Mouse (Mus musculus) neutrophil, adult 5-6 weeks (primary cell): ENCODE results near the gene Fam131a. TPM values are rescaled to one million over a fixed set of nuclear protein-coding genes. Genes with fewer than 3 reads are reported as not detected.
A peak's percentile ranks its signal among the peaks of the same experiment; 100 is the strongest.

Source experiments
- ATAC-seq: fragments of 151-379, 151-347 bp; 2 replicates; pipeline ENCODE4 v1.8.0; 2017; ENCODE audit warnings: mild to moderate bottlenecking, moderate TSS enrichment; ENCODE audit not compliant: insufficient number of reproducible peaks, poor library complexity, low FRiP score, severe bottlenecking; ENCODE audit errors: extremely low read depth
- total RNA-seq: library from RNA; stranded (forward); fragments of 200-1000 nt; gene quantifications from 2 replicates; pipeline ENCODE4 v1.2.3, GENCODE M21; 2017

Gene Fam131a
- total RNA-seq, 1 experiment from 2014 or later, result not detected

DNA sequence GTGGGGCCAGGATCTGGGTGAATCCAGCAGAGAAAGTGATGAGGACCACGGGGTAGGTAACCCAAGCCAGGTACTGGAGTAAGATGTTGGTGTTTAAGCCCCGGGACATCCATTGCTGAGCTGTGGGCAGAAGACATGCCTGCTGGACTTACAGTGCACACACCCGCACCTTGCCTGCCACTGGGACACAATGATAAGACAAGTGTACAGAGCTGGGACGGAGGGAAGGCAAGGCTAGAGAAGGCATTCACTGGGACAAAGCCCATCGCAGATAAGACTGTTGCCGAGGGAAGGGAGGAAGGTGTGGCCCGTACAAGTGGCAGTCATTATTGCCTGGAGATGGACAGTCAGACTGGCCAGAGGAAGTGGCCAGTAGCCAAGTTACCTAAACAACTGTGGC lies 19.8 kb downstream of the Fam131a start:
- no peak for ATAC-seq

- no peak for ATAC-seq
Measured at GRCm38 (mm10) chr16:20714307-20715080, 21.5 kb downstream of the Fam131a start.

GRCm38 (mm10) chr16:20715161-20715560 lies 22.1 kb downstream of the Fam131a start:
- ATAC-seq, result no peak

GRCm38 (mm10) chr16:20715566-20715965 lies 22.5 kb downstream of the Fam131a start:
- ATAC-seq, result no peak

DNA sequence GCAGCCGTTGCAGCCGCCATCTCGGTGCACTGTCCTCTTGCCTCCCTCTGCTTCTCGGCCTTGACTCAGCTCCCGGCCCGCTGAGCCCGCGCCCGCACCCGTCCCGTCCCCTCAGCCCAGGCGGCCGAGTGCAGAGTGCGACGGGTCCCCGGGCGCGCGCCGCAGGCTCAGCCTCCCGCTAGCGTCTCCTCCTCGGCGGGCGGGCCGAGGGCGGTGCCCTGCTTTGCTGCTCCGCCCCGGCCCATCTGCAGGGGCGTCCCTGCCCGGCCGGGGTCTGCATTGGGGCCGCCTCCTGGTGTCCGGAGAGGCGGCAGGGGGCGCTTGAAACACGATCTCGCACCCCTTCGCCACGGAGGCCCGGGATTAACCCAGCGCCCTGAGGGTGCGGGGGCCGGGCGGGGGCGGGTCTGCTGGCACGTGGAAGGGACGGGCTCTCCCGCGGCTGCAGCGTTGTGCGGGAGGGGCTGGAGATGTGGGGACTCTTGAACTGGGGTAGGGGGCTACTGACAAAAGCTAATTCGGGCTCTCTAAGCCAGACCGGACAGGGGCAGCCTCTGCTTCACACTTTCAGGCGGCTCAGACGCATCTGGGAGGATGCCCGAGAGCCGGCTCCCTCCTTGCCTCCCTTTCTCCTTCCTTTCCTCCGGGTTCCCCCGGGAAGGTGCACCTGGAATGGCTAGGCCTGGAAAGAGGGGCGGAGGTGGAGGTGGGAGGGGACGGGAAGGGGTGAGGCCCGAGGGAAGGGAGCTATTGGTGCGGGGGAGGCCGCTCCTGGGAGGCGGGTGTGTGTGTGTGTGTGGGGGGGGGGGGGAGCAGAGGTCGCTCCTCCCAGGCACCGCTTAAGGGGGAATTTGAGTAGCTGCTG lies 23.2 kb downstream of the Fam131a start:
- no peak for ATAC-seq

DNA sequence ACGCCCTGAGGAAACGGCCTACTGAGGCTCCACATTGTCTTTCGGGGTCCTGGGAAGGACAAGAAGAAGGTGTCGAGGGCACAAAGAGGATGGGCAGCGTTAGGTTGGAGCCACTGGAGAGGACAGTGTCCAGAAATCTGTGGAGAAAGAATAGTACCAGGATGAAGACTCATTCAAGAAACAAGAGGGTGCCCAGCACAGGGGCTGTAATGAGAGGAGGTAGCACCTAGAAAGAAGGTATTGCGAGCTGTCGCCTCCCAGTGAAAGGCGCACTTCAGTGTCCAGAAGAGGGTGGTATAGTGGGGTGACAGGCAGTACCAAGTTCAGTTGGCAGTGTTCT lies 23.8 kb downstream of the Fam131a start:
- no peak for ATAC-seq

GRCm38 (mm10) chr16:20717181-20717977 lies 24.3 kb downstream of the Fam131a start, which contains the start of the genes Polr2h and Clcn2:
Polr2h (plus strand) TSS chr16:20717665.
Clcn2 (minus strand) TSS chr16:20717746.
- ATAC-seq, result peak; percentile 88

DNA sequence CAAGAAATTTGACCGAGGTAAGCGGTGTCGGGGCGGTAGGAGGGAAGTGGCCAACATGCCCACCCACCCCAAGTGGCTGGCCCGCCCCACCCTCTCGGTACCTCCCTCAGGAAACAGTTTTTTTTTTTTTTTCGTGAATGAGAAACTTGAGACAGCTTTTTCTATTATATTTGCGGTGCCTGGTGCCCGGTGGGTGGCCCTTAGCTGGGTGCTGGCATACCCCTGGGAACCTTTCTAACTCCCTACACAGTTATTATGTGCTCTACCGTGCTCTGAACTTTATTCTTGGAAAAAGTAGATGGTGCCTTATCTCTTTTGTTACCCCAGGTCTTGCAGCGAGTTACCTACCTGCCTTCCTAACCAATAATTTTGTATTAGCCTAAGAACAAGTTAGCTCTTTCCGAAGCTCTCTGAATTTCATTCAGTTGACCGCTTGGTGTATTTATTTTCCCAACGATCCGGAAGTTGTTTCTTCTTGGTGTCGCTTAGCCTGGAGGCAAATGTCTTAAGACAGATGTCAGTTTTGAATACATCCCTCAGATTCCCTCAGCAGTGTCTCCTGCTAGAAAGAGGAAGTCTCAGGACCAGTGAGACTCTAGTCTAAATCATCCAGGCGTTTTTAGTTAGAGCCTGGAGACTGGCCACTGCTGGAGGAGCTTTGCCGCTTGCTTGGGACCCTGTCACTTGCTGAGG lies 25.1 kb downstream of the Fam131a start:
- ATAC-seq, result no peak

GRCm38 (mm10) chr16:20721808-20722207 lies 28.8 kb downstream of the Fam131a start:
- no peak for ATAC-seq

DNA sequence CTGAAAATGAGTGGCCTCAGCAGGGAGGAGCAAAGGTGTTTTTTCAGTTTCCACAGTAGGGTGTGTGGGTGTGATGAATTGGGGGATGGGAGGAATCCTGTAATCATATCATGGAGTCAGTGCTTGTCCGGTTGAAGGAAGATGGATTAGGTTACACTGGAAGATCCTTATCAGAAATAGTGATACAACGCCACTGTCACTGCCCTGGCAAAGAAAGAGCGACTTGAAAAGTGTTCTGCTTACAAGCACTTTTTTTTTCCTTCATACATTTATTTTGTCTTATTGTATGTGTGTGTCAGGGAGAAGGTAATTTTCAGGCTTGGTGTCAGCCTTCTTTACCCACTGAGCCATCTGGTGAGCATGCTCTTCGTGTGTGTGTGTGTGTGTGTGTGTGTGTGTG lies 29.7 kb downstream of the Fam131a start:
- no peak for ATAC-seq

- no peak for ATAC-seq
Measured at GRCm38 (mm10) chr16:20723247-20723646, 30.2 kb downstream of the Fam131a start.

DNA sequence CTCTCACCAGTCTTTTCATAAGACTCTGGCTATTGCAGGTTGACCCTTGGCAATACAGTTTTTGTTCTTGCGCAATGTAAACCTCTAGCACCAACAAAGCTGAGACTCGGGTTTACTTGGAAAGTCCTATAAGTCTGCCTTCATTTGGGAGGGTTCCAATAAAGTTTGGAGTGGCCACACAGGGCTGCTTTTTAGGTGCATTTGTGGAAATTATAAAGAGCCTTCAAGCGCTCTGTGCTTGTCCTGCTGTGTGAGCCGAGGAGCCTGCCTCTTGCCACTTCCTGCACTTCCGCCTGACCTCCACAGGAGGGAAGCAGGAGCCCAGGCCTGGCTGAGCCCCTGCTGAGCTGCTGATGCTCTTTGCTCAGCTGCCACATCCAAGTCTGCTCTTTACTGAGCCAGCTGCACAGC lies 31.3 kb downstream of the Fam131a start:
- ATAC-seq, result peak; percentile 39; the same call in 1 of the 2 replicates

GRCm38 (mm10) chr16:20725321-20725720 lies 32.3 kb downstream of the Fam131a start:
- no peak for ATAC-seq

DNA sequence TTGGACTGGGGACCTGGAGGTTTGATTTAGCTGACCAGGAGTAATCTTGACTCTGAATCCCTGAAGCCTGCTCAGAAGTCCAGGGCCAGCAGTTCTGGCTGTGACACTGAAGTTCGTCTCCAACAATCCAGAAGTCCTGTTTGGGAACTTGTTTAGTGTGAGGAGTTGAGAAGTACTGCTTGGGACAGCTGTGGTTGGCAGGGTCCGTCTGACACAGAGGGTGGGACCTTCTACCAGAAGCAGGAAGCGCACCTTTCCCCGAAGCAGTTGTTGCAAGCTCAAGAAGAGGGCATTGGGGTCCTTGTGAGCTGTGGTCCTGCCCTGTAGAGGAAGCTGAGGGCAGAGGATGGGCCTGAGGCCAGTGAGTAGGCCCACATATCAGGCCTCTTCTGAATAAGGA lies 32.7 kb downstream of the Fam131a start:
- ATAC-seq, result no peak

DNA sequence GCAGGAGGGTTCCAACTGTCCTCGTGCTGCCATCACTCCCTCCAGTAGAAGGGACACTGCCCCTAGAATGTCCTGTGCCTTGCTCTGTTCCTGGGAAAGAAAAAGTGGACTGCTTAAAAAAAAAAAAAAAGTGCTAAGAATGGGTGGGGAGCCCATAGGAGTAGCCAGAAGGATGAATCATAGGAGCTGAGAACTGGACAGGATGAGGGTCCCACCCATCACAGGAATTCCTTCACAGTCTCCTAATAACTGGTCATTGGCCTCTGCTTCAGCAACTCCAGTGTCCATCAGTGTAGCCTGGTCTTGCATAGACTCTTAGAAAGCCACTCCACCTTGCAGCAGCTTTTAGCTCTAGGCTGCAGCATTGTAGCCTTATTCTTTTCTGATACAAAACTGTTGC lies 33.3 kb downstream of the Fam131a start:
- no peak for ATAC-seq

DNA sequence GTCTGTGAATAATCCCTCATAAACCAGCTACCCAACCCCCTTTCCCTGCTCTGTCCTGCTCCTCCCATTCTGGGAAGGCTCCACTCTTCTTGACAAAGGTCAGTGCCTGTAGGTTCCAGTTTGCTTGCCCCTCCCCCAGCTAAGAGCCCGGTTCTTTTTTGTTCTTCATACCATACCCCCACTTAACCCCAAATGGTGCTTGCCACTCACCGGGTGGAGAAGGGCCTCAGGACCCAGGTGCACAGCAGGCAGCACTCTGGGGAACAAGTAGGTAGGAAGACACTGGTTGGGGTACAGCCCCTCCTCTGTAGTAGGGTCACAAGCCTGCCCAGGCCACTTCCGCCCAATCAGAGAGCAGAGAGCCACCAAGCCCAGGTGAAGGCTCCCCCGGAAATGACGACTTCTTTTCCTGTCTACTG lies 37.3 kb downstream of the Fam131a start:
- ATAC-seq, result no peak

- no peak for ATAC-seq
Measured at GRCm38 (mm10) chr16:20731688-20732087, 38.6 kb downstream of the Fam131a start.

DNA sequence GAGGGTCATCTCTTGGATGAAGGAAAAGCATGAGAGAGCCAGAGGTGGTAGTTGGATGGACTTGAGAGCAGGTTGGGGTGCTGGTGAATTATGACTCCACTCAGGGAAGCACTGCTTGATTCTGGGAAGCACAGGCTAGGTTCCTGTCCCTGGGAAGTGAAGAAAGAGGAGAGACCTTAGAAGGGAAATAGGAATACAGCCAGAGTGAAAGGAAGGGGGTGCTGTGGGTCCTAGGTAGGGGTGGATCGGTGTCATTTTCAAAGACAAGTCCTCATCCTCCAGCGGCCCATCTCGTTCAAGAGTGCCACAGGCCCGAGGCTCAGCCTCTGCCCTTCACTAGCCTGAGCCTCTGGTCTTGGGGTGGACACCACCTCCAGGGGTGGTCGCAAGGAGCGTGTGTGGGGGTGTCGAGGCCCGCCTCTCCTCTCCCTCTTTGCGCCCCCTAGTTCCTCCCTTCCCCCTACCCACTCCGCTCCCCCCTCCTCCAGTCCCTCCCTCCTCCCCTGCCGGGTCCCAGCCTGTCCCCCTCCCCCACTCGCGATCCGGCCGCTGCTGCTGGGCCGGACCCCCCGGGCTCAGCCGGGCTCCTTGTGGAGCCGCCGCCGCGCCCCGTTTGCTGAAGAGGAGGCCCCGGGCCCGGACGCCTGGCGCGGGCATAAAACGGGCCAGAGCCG lies 39.3 kb downstream of the Fam131a start:
- no peak for ATAC-seq
